Mouse (Mus musculus) thymus, postnatal 10 days (tissue): Measurements from ENCODE around the gene Nob1.

ENCODE experiments used
- DNase-seq, 2 experiments: peaks; one replicate each; pipeline ENCODE4 v3.0.0; 2021; ENCODE audit warnings: low spot score in 2 of 2

Nob1 gene

DNA sequence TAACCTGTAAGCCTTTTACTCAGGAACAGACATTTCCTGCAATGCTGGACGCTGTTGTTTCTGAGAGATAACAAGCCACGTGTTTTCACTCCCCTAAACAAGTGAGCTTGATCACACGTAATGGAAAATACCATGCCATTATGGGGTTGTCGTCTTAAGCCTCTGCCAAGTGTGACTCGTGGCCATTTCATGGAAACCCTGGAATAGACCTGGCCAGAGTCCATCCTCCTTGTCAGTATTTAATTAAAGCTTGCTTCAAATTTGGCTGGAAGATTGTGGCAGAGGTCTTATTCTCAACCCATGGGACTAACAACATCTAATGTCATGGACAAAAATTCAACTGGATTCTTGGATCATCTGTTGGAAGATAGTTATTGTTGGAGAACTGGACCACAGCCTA is 38.7 kb downstream of the Nob1 start:
- no peak for DNase-seq

- no peak for DNase-seq
These were observed 39.8 kb downstream of the Nob1 start for GRCm38 (mm10) chr8:107385063-107385462.

GRCm38 (mm10) chr8:107384651-107385050 is 40.2 kb downstream of the Nob1 start:
- DNase-seq, result no peak

GRCm38 (mm10) chr8:107382898-107383297 is 42.0 kb downstream of the Nob1 start:
- DNase-seq, result no peak

GRCm38 (mm10) chr8:107381666-107382065 is 43.2 kb downstream of the Nob1 start:
- DNase-seq, result no peak

GRCm38 (mm10) chr8:107380734-107381133 is 44.1 kb downstream of the Nob1 start:
- no peak for DNase-seq

- DNase-seq, result no peak
These were observed 47.5 kb downstream of the Nob1 start for GRCm38 (mm10) chr8:107377346-107377745.

GRCm38 (mm10) chr8:107370311-107370710 is 54.5 kb downstream of the Nob1 start:
- DNase-seq, result no peak
